In genomic region chr6:114766314-114766713, GRCm38 (mm10) we compare ENCODE assay signal across 27 mouse cellular contexts.
DNase-seq lines count a peak whose midpoint lies in the region; TF ChIP-seq lines count a peak whose summit lies in the region.
"Had no signal": no experiment of that assay in that cellular context is flagged by ENCODE, and none has a peak within 500 bp of the region (broad histone marks: within the 10 kb centered on the region; RNA-seq: fewer than 3 reads in every experiment).

No protein-coding gene starts in this region.

- TF ChIP-seq POLR2A in lung, adult 2 months (IDR thresholded peaks at IDR 0.05; ENCODE audit: borderline replicate concordance, extremely low read depth, low read depth, low read length), result no peak

- no peak for TF ChIP-seq CTCF in gastrocnemius, adult 2 months (IDR thresholded peaks at IDR 0.05)
- TF ChIP-seq CTCF in lung, adult 2 months (IDR thresholded peaks at IDR 0.05; ENCODE audit: insufficient read depth, low read length), result no peak

- H3K27ac ChIP-seq in gastrocnemius, adult 2 months, result peak overlapping the region; percentile 57
- H3K27ac ChIP-seq: heart, embryonic 13.5 days; hindbrain, embryonic 10.5 days; hindbrain, embryonic 15.5 days; kidney, embryonic 15.5 days; layer of hippocampus, adult 2 months; liver, embryonic 12.5 days; midbrain, embryonic 12.5 days had no signal

- intact Hi-C loops in gastrocnemius, adult 2 months (cut with DNase I), result no loop called here
- intact Hi-C loops in gastrocnemius, postnatal 14 days (cut with DNase I; ENCODE audit: low total_unique reads), result no loop called here

- H3K4me3 ChIP-seq in gastrocnemius, adult 2 months, result no peak overlapping the region
- H3K4me3 ChIP-seq in lung, adult 2 months (replicated peaks; ENCODE audit: extremely low read depth, low read depth, low read length), result no peak overlapping the region
- H3K4me3 ChIP-seq: erythroblast, embryonic 14.5 days; heart, embryonic 13.5 days; hindbrain, embryonic 10.5 days; hindbrain, embryonic 15.5 days; kidney, embryonic 15.5 days; layer of hippocampus, adult 2 months; liver, embryonic 12.5 days; megakaryocyte, embryonic 14.5 days; midbrain, embryonic 12.5 days had no signal

- 0 out of 2 replicates have a peak, but pooled peaks cover 2% of the 10 kb centered on the region for H3K4me1 ChIP-seq in lung, adult 2 months (ENCODE audit: control insufficient read depth, insufficient read depth, low read length)
- H3K4me1 ChIP-seq: hindbrain, embryonic 10.5 days; hindbrain, embryonic 15.5 days; kidney, embryonic 15.5 days; liver, embryonic 12.5 days; megakaryocyte, embryonic 14.5 days; midbrain, embryonic 12.5 days had no signal

- DNase-seq in gastrocnemius, adult 2 months, result peak; percentile 69
- DNase-seq in gastrocnemius, postnatal 14 days, result no peak
- DNase-seq in lung, adult 2 months, result peak; percentile 17
- DNase-seq in lung, postnatal 10 days, result peak; percentile 86
- DNase-seq in skeletal muscle tissue, adult 2 months (ENCODE audit: low read depth, low spot score), result peak; percentile 46
- DNase-seq in testis, postnatal 10 days (ENCODE audit: low spot score), result no peak
- no peak for DNase-seq in retina, postnatal 1 day
- DNase-seq: adrenal gland, postnatal 36 days; cerebellum, adult 2 months; cerebellum, postnatal 14 days; gastrocnemius, postnatal 36 days; heart, postnatal 14 days; kidney, adult 18-20 months; liver, postnatal 0 days; right cerebral cortex, postnatal 25 days; spleen, adult 18-20 months; thymus, adult 18-20 months; thymus, postnatal 36 days had no signal

- 76% methylated on average over 6 of the region's 6 CpGs for WGBS in lung, adult 2 months

Comparison
In these comparisons a context has a peak if more than half of its experiments do, and no peak if none do; other contexts are left out.
1. DNase-seq: peak in gastrocnemius, adult 2 months (single experiment), lung, adult 2 months (single experiment), lung, postnatal 10 days (single experiment) and skeletal muscle tissue, adult 2 months (single experiment); none in gastrocnemius, postnatal 14 days (single experiment), testis, postnatal 10 days (single experiment) and retina, postnatal 1 day (single experiment).